Mouse (Mus musculus) myocyte (in vitro differentiated cells): ENCODE data around the gene Uqcr11. TPM values are rescaled to one million over a fixed set of nuclear protein-coding genes. Genes with fewer than 3 reads are reported as not detected.

Source experiments
- H3K27me3 ChIP-seq: one replicate; pipeline ENCODE4 v1.6.1; 2011; ENCODE audit not compliant: control insufficient read depth, insufficient read depth, insufficient read length
- H3K36me3 ChIP-seq: one replicate; pipeline ENCODE4 v1.6.1; 2011; ENCODE audit not compliant: control insufficient read depth, insufficient read depth
- H3K4me2 ChIP-seq: one replicate; pipeline ENCODE4 v1.6.1; 2011; ENCODE audit warnings: low read depth, control low read depth
- H3K4me3 ChIP-seq: one replicate; pipeline ENCODE4 v1.5.1; 2011; ENCODE audit warnings: mild to moderate bottlenecking, control low read depth, moderate library complexity
- H3K79me2 ChIP-seq: one replicate; pipeline ENCODE4 v1.6.1; 2011; ENCODE audit not compliant: control insufficient read depth, insufficient read depth
- H3ac ChIP-seq: one replicate; pipeline ENCODE4 v1.6.1; 2011; ENCODE audit not compliant: control insufficient read depth, insufficient read length
- CEBPB ChIP-seq: IDR thresholded peaks from 2 replicates; pipeline ENCODE4 v1.6.1; 2011; ENCODE audit warnings: mild to moderate bottlenecking, moderate library complexity; ENCODE audit not compliant: poor library complexity, insufficient read depth, severe bottlenecking
- E2F4 ChIP-seq: IDR thresholded peaks from one replicate; pipeline ENCODE4 v1.6.1; 2011; ENCODE audit warnings: mild to moderate bottlenecking, control low read depth, moderate library complexity; ENCODE audit not compliant: insufficient read depth
- MAX ChIP-seq: IDR thresholded peaks from one replicate; pipeline ENCODE4 v1.6.1; 2011; ENCODE audit warnings: low read depth, mild to moderate bottlenecking, control low read depth
- MYOD1 ChIP-seq, 3 experiments: IDR thresholded peaks; one replicate each; pipeline ENCODE4 v1.6.1; 2011; ENCODE audit warnings: control low read depth in 2 of 3, low read depth in 2 of 3, mild to moderate bottlenecking in 2 of 3, moderate library complexity in 1 of 3; ENCODE audit not compliant: insufficient read length in 2 of 3, control insufficient read depth in 1 of 3
- MYOG ChIP-seq, 3 experiments: IDR thresholded peaks; one replicate each; pipeline ENCODE4 v1.6.1; 2011; ENCODE audit warnings: control low read depth in 2 of 3, low read depth in 2 of 3, mild to moderate bottlenecking in 2 of 3; ENCODE audit not compliant: insufficient read length in 2 of 3, control insufficient read depth in 1 of 3, insufficient read depth in 1 of 3
- POLR2A ChIP-seq: IDR thresholded peaks from one replicate; pipeline ENCODE4 v1.6.1; 2011; ENCODE audit warnings: low read depth, mild to moderate bottlenecking, control low read depth, moderate library complexity; ENCODE audit not compliant: insufficient read length
- POLR2AphosphoS2 ChIP-seq: IDR thresholded peaks from one replicate; pipeline ENCODE4 v1.6.1; 2011; ENCODE audit warnings: low read depth, control low read depth; ENCODE audit not compliant: insufficient read length
- REST ChIP-seq: IDR thresholded peaks from one replicate; pipeline ENCODE4 v1.6.1; 2011; ENCODE audit warnings: mild to moderate bottlenecking, control low read depth, moderate library complexity; ENCODE audit not compliant: insufficient read depth, insufficient read length
- SRF ChIP-seq: IDR thresholded peaks from one replicate; pipeline ENCODE4 v1.6.1; 2011; ENCODE audit warnings: low read depth; ENCODE audit not compliant: control insufficient read depth, insufficient read length
- TCF12 ChIP-seq: IDR thresholded peaks from one replicate; pipeline ENCODE4 v1.6.1; 2011; ENCODE audit warnings: mild to moderate bottlenecking, control low read depth; ENCODE audit not compliant: poor library complexity, insufficient read depth, severe bottlenecking
- TCF3 ChIP-seq: IDR thresholded peaks from one replicate; pipeline ENCODE4 v1.6.1; 2011; ENCODE audit warnings: low read depth, control low read depth; ENCODE audit not compliant: insufficient read length
- USF1 ChIP-seq: IDR thresholded peaks from one replicate; pipeline ENCODE4 v1.6.1; 2011; ENCODE audit warnings: low read depth, mild to moderate bottlenecking, control low read depth, moderate library complexity
- polyA plus RNA-seq: library from polyadenylated mRNA; unstranded; fragments of >200 nt; fragmentation: generic; extraction: Trizol; gene quantifications from one replicate; pipeline ENCODE4 v1.2.1, GENCODE M21; 2012; ENCODE audit warnings: missing spikeins

Gene Uqcr11
- polyA plus RNA-seq, 1 experiment: 1,247 TPM

GRCm38 (mm10) chr10:80392687-80393086, 13.9 kb downstream of the Uqcr11 start:
- Histone ChIP-seq H3K36me3 (peaks cover 19% of the 10 kb centered on the region), H3K79me2 (peaks cover 28% of the 10 kb centered on the region), H3K4me2 (no peak overlapping the region), H3K4me3 (no peak overlapping the region), H3K27me3 (no peaks in the 10 kb centered on the region), H3ac (no peak overlapping the region)
- TF ChIP-seq SRF: no peak
- TF ChIP-seq E2F4: no peak
- TF ChIP-seq MYOG (IDR thresholded peaks at IDR 0.05; ENCODE audit: control insufficient read depth in 1 of 3, insufficient read depth in 1 of 3, insufficient read length in 2 of 3, low read depth in 2 of 3): no peak
- TF ChIP-seq POLR2A: no peak
- no peak for TF ChIP-seq TCF3
- no peak for TF ChIP-seq MAX
- no peak for TF ChIP-seq USF1
- no peak for TF ChIP-seq CEBPB
- TF ChIP-seq MYOD1 (IDR thresholded peaks at IDR 0.05; ENCODE audit: control insufficient read depth in 1 of 3, insufficient read length in 2 of 3, low read depth in 2 of 3): no peak
- no peak for TF ChIP-seq TCF12
- TF ChIP-seq POLR2AphosphoS2: no peak
- TF ChIP-seq REST: no peak

GRCm38 (mm10) chr10:80390697-80391096, 15.9 kb downstream of the Uqcr11 start:
- H3K4me3 ChIP-seq: no peak overlapping the region
- no peaks in the 10 kb centered on the region for H3K27me3 ChIP-seq
- H3ac ChIP-seq: no peak overlapping the region
- TF ChIP-seq TCF3 (no peak), POLR2A (no peak), MAX (no peak), E2F4 (no peak), MYOG (IDR thresholded peaks at IDR 0.05; ENCODE audit: control insufficient read depth in 1 of 3, insufficient read depth in 1 of 3, insufficient read length in 2 of 3, low read depth in 2 of 3) (no peak), USF1 (no peak), TCF12 (no peak), SRF (no peak), REST (no peak), CEBPB (no peak), POLR2AphosphoS2 (no peak), MYOD1 (IDR thresholded peaks at IDR 0.05; ENCODE audit: control insufficient read depth in 1 of 3, insufficient read length in 2 of 3, low read depth in 2 of 3) (no peak)
- H3K36me3 ChIP-seq: peaks cover 13% of the 10 kb centered on the region
- peaks cover 22% of the 10 kb centered on the region for H3K79me2 ChIP-seq
- no peak overlapping the region for H3K4me2 ChIP-seq

- no peaks in the 10 kb centered on the region for H3K27me3 ChIP-seq
- no peak overlapping the region for H3K4me3 ChIP-seq
- no peak overlapping the region for H3K4me2 ChIP-seq
- TF ChIP-seq USF1: no peak
- no peak for TF ChIP-seq E2F4
- no peak for TF ChIP-seq CEBPB
- no peak for TF ChIP-seq POLR2AphosphoS2
- TF ChIP-seq MAX: no peak
- no peak for TF ChIP-seq MYOG (IDR thresholded peaks at IDR 0.05; ENCODE audit: control insufficient read depth in 1 of 3, insufficient read depth in 1 of 3, insufficient read length in 2 of 3, low read depth in 2 of 3)
- TF ChIP-seq SRF: no peak
- no peak for TF ChIP-seq MYOD1 (IDR thresholded peaks at IDR 0.05; ENCODE audit: control insufficient read depth in 1 of 3, insufficient read length in 2 of 3, low read depth in 2 of 3)
- TF ChIP-seq TCF12: no peak
- TF ChIP-seq REST: no peak
- H3K36me3 ChIP-seq: peaks cover 9% of the 10 kb centered on the region
- H3ac ChIP-seq: no peak overlapping the region
- peaks cover 28% of the 10 kb centered on the region for H3K79me2 ChIP-seq
Observed at GRCm38 (mm10) chr10:80389185-80389708, 17.4 kb downstream of the Uqcr11 start.

- H3K4me2 ChIP-seq: no peak overlapping the region
- H3K4me3 ChIP-seq: peak overlapping the region; percentile 100
- peaks cover 34% of the 10 kb centered on the region for H3K79me2 ChIP-seq
- no peaks in the 10 kb centered on the region for H3K27me3 ChIP-seq
- TF ChIP-seq CEBPB: no peak
- no peak for TF ChIP-seq USF1
- no peak for TF ChIP-seq MYOG (IDR thresholded peaks at IDR 0.05; ENCODE audit: control insufficient read depth in 1 of 3, insufficient read depth in 1 of 3, insufficient read length in 2 of 3, low read depth in 2 of 3)
- TF ChIP-seq MYOD1 (IDR thresholded peaks at IDR 0.05; ENCODE audit: control insufficient read depth in 1 of 3, insufficient read length in 2 of 3, low read depth in 2 of 3): no peak
- TF ChIP-seq MAX: no peak
- no peak for TF ChIP-seq E2F4
- TF ChIP-seq REST: no peak
- no peak for TF ChIP-seq POLR2A
- no peak for TF ChIP-seq TCF3
- no peak for TF ChIP-seq TCF12
- no peak overlapping the region for H3ac ChIP-seq
- H3K36me3 ChIP-seq: peaks cover 4% of the 10 kb centered on the region
Observed at GRCm38 (mm10) chr10:80388731-80389130, 17.9 kb downstream of the Uqcr11 start.

GRCm38 (mm10) chr10:80387522-80387959, 19.1 kb downstream of the Uqcr11 start, which contains the start of gene Mex3d:
Gene Mex3d, minus strand, starts transcription at chr10:80387659.
- H3K4me2 ChIP-seq: peak within 1 kb of the TSS; percentile 100
- TF ChIP-seq POLR2AphosphoS2: peak; percentile 36
- TF ChIP-seq TCF12: no peak
- TF ChIP-seq MYOD1 (IDR thresholded peaks at IDR 0.05; ENCODE audit: control insufficient read depth in 1 of 3, insufficient read length in 2 of 3, low read depth in 2 of 3): peak in 1 of 3 experiments; percentile 66
- TF ChIP-seq POLR2A: peak; percentile 57
- peak; percentile 36 for TF ChIP-seq USF1
- H3K79me2 ChIP-seq: peaks cover 46% of the 10 kb centered on the region
- H3K36me3 ChIP-seq: no peaks in the 10 kb centered on the region
- H3K4me3 ChIP-seq: peak within 1 kb of the TSS; percentile 100
- H3K27me3 ChIP-seq: no peaks in the 10 kb centered on the region
- H3ac ChIP-seq: peak within 1 kb of the TSS; percentile 87
